Mouse (Mus musculus): ENCODE results near the gene Crabp1. TPM values are rescaled to one million over a fixed set of nuclear protein-coding genes. Genes with fewer than 3 reads are reported as not detected.

The Crabp1 gene
- total RNA-seq, 2 experiments from 2014 or later: not detected

GRCm38 (mm10) chr9:54765336-54766085 lies 963 bp downstream of the Crabp1 start:
- no peak for ATAC-seq (replicated peaks; ENCODE audit: poor library complexity)

GRCm38 (mm10) chr9:54770140-54770780 lies 5.7 kb downstream of the Crabp1 start:
- no peak for ATAC-seq (replicated peaks; ENCODE audit: poor library complexity)

- ATAC-seq (replicated peaks; ENCODE audit: poor library complexity): peak; percentile 80
Observed at GRCm38 (mm10) chr9:54776451-54776982, 12.0 kb downstream of the Crabp1 start.

- no peak for ATAC-seq (replicated peaks; ENCODE audit: poor library complexity)
Observed at GRCm38 (mm10) chr9:54779280-54779679, 14.7 kb downstream of the Crabp1 start.

- ATAC-seq (replicated peaks; ENCODE audit: poor library complexity): no peak
Observed at GRCm38 (mm10) chr9:54782504-54782903, 18.0 kb downstream of the Crabp1 start.

GRCm38 (mm10) chr9:54784003-54784402 lies 19.5 kb downstream of the Crabp1 start:
- no peak for ATAC-seq (replicated peaks; ENCODE audit: poor library complexity)

GRCm38 (mm10) chr9:54785215-54785614 lies 20.7 kb downstream of the Crabp1 start:
- no peak for ATAC-seq (replicated peaks; ENCODE audit: poor library complexity)

GRCm38 (mm10) chr9:54786083-54786482 lies 21.5 kb downstream of the Crabp1 start:
- no peak for ATAC-seq (replicated peaks; ENCODE audit: poor library complexity)

GRCm38 (mm10) chr9:54787760-54788159 lies 23.2 kb downstream of the Crabp1 start:
- no peak for ATAC-seq (replicated peaks; ENCODE audit: poor library complexity)

- ATAC-seq (replicated peaks; ENCODE audit: poor library complexity): no peak
Observed at GRCm38 (mm10) chr9:54790271-54790670, 25.7 kb downstream of the Crabp1 start.

GRCm38 (mm10) chr9:54801460-54801961 lies 37.0 kb downstream of the Crabp1 start:
- no peak for ATAC-seq (replicated peaks; ENCODE audit: poor library complexity)

- no peak for ATAC-seq (replicated peaks; ENCODE audit: poor library complexity)
Observed at GRCm38 (mm10) chr9:54802749-54803679, 38.5 kb downstream of the Crabp1 start.

GRCm38 (mm10) chr9:54804351-54804750 lies 39.8 kb downstream of the Crabp1 start:
- no peak for ATAC-seq (replicated peaks; ENCODE audit: poor library complexity)

- no peak for ATAC-seq (replicated peaks; ENCODE audit: poor library complexity)
Observed at GRCm38 (mm10) chr9:54807761-54808160, 43.2 kb downstream of the Crabp1 start.

GRCm38 (mm10) chr9:54809953-54810352 lies 45.4 kb downstream of the Crabp1 start:
- no peak for ATAC-seq (replicated peaks; ENCODE audit: poor library complexity)

GRCm38 (mm10) chr9:54816508-54817201 lies 52.1 kb downstream of the Crabp1 start:
- no peak for ATAC-seq (replicated peaks; ENCODE audit: poor library complexity)

- peak; percentile 80 for ATAC-seq (replicated peaks; ENCODE audit: poor library complexity)
Observed at GRCm38 (mm10) chr9:54821442-54822100, 57.0 kb downstream of the Crabp1 start.

All from megakaryocyte progenitor cell, adult 5-6 weeks (primary cell).